Mouse (Mus musculus): ENCODE results near the gene Serpina3n.

DNA sequence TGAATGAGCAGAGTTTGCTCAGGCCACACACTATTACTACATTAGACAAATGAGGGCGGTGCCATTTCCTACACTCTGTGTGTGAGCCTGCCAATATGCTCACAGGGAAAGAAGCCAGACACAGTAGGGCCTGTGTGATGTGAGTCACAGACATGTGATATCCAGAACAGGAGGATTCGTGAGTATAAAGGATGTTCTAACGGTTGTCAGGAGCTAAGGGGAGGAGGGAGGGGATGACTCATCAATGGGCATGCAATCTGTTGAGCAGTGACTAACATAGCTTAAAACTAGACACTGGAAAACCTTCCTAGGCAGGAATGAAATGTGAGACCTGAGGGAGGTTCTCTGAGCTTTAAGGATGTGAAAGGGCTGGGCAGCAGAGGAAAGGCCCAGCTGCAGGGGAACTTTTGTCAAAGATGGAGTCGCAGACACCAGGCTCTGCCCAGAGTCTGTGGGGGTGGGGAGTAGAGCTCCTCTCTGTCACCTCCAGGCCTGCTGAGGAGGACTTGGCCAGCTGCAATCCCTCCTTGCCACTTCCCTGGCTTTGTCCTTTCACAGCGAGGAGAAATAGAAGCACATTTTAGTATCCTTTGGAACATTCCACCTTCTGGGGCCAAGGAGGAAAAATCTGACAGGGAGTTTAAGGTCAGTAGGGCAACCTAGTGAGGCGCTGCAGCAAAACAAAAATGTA is 9.2 kb downstream of the Serpina3n start:
- TF ChIP-seq POLR2A (IDR thresholded peaks at IDR 0.05; ENCODE audit: control insufficient read depth, extremely low read depth, insufficient read depth, low read length, poor library complexity) (no peak), CTCF (IDR thresholded peaks at IDR 0.05; ENCODE audit: borderline replicate concordance, control insufficient read depth, extremely low read depth, insufficient read depth, low read length, poor library complexity) (no peak)

All from thymus, adult 2 months (tissue).